Mouse (Mus musculus) heart, postnatal 0 days (tissue): ENCODE results near the gene Smad3. TPM values are rescaled to one million over a fixed set of nuclear protein-coding genes. Genes with fewer than 3 reads are reported as not detected.

ENCODE experiments used
- ATAC-seq: fragments of 200-750 bp; cut with Nextera tagmentation; 2 replicates; pipeline ENCODE4 v1.8.0; 2017; ENCODE audit warnings: low read depth, moderate number of reproducible peaks, moderate library complexity; ENCODE audit not compliant: insufficient read depth
- DNase-seq: peaks from one replicate; pipeline ENCODE4 v3.0.0-alpha.2; 2016; ENCODE audit warnings: low spot score
- H3K27ac ChIP-seq: fragments of 300-500 bp; sonication (generic); 2 replicates; pipeline ENCODE4 v1.5.1; 2014; ENCODE audit warnings: low read depth, mild to moderate bottlenecking
- H3K27me3 ChIP-seq: fragments of 300-500 bp; sonication (generic); 2 replicates; pipeline ENCODE4 v1.6.1; 2014; ENCODE audit warnings: low read length, mixed read lengths; ENCODE audit not compliant: control insufficient read depth, insufficient read depth
- H3K36me3 ChIP-seq: fragments of 300-500 bp; sonication (generic); replicated peaks from 2 replicates; pipeline ENCODE4 v1.6.1; 2014; ENCODE audit warnings: low read length, mixed read lengths; ENCODE audit not compliant: control insufficient read depth, insufficient read depth
- H3K4me1 ChIP-seq: fragments of 300-500 bp; sonication (generic); 2 replicates; pipeline ENCODE4 v1.6.1; 2014; ENCODE audit warnings: antibody characterized with exemption; ENCODE audit not compliant: control insufficient read depth, insufficient read depth
- H3K4me2 ChIP-seq: fragments of 300-500 bp; sonication (generic); 2 replicates; pipeline ENCODE4 v1.6.1; 2014; ENCODE audit warnings: low read depth, mild to moderate bottlenecking, low read length, moderate library complexity
- H3K4me3 ChIP-seq: fragments of 300-500 bp; sonication (generic); 2 replicates; pipeline ENCODE4 v1.5.1; 2014; ENCODE audit warnings: low read depth, low read length
- H3K9ac ChIP-seq: fragments of 300-500 bp; sonication (generic); replicated peaks from 2 replicates; pipeline ENCODE4 v1.6.1; 2014; ENCODE audit warnings: low read depth, low read length, mixed read lengths
- H3K9me3 ChIP-seq: fragments of 300-500 bp; sonication (generic); replicated peaks from 2 replicates; pipeline ENCODE4 v1.6.1; 2016; ENCODE audit warnings: low read length; ENCODE audit not compliant: control insufficient read depth
- CTCF ChIP-seq: IDR thresholded peaks from 2 replicates; pipeline ENCODE4 v1.5.1; 2016; ENCODE audit warnings: antibody characterized with exemption, control low read depth, low read depth
- EP300 ChIP-seq: IDR thresholded peaks from 2 replicates; pipeline ENCODE4 v1.6.1; 2016; ENCODE audit warnings: antibody characterized with exemption, low read depth
- WGBS: fragments of 180-500 bp; shearing (Covaris S2); extraction: QIAGEN DNeasy Blood & Tissue Kit; methylation state at CpG from one replicate; pipeline ENCODE4 v1.1.7; 2014; 5-methylcytosine and 5-hydroxymethylcytosine counted together
- polyA plus RNA-seq: library from polyadenylated mRNA; unstranded; fragments of >200 nt; fragmentation: Nextera tagmentation; extraction: Ambion mirVana; gene quantifications from 2 replicates; pipeline ENCODE4 v1.2.1, GENCODE M21; 2015
- total RNA-seq: library from RNA; depleted of rRNA; stranded (reverse); fragments of >200 nt; gene quantifications from 2 replicates; pipeline ENCODE4 v1.2.3, GENCODE M21; 2014; ENCODE audit warnings: low replicate concordance

The Smad3 gene
- total and polyA plus RNA-seq, 2 experiments from 2014 or later: 6.0 to 30.2 TPM

- WGBS: 59% methylated on average over 5 of the region's 5 CpGs
These were observed 145.8 kb downstream of the Smad3 start for GRCm38 (mm10) chr9:63611967-63612366.

GRCm38 (mm10) chr9:63610841-63611366, 146.9 kb downstream of the Smad3 start:
- no peaks in the 10 kb centered on the region for H3K27me3 ChIP-seq
- ATAC-seq (peak; percentile 74; the same call in 1 of the 2 replicates), DNase-seq (peak; percentile 68)
- TF ChIP-seq CTCF (no peak; the same call in 1 of the 2 replicates), EP300 (peak; percentile 55; the same call in 1 of the 2 replicates)
- no peak overlapping the region; the same call in 1 of the 2 replicates for H3K9ac ChIP-seq
- no peaks in the 10 kb centered on the region for H3K9me3 ChIP-seq
- peak overlapping the region; percentile 81 for H3K27ac ChIP-seq
- peaks cover 39% of the 10 kb centered on the region for H3K4me1 ChIP-seq
- WGBS: 15% methylated on average over 13 of the region's 13 CpGs
- H3K4me3 ChIP-seq: no peak overlapping the region
- H3K36me3 ChIP-seq: no peaks in the 10 kb centered on the region
- H3K4me2 ChIP-seq: peak overlapping the region; percentile 43

More at GRCm38 (mm10) chr9:63611967-63612366, 145.8 kb downstream of the Smad3 start:
- Histone ChIP-seq H3K36me3 (peaks cover 5% of the 10 kb centered on the region), H3K4me3 (no peak overlapping the region), H3K27me3 (no peaks in the 10 kb centered on the region), H3K4me2 (no peak overlapping the region), H3K4me1 (peaks cover 39% of the 10 kb centered on the region), H3K27ac (no peak overlapping the region), H3K9me3 (no peaks in the 10 kb centered on the region), H3K9ac (no peak overlapping the region)
- no peak for TF ChIP-seq CTCF
- TF ChIP-seq EP300: no peak
- no peak for DNase-seq
- no peak for ATAC-seq

- DNase-seq: no peak
- ATAC-seq: no peak
- Histone ChIP-seq H3K27ac (peak overlapping the region; percentile 81; the same call in 1 of the 2 replicates), H3K9me3 (no peaks in the 10 kb centered on the region), H3K27me3 (no peaks in the 10 kb centered on the region), H3K4me1 (peaks cover 43% of the 10 kb centered on the region), H3K4me2 (no peak overlapping the region), H3K36me3 (no peaks in the 10 kb centered on the region), H3K4me3 (no peak overlapping the region), H3K9ac (no peak overlapping the region)
- whole genome bisulfite sequencing: 91% methylated on average over 6 of the region's 6 CpGs
- no peak; the same call in 1 of the 2 replicates for TF ChIP-seq CTCF
- no peak for TF ChIP-seq EP300
These were observed 147.6 kb downstream of the Smad3 start for GRCm38 (mm10) chr9:63610231-63610630.

- ATAC-seq (no peak), DNase-seq (no peak)
- Histone ChIP-seq H3K4me2 (no peak overlapping the region), H3K4me1 (peaks cover 46% of the 10 kb centered on the region), H3K9me3 (no peaks in the 10 kb centered on the region), H3K9ac (no peak overlapping the region), H3K27ac (no peak overlapping the region), H3K27me3 (no peaks in the 10 kb centered on the region), H3K4me3 (no peak overlapping the region), H3K36me3 (no peaks in the 10 kb centered on the region)
- TF ChIP-seq EP300 (no peak), CTCF (no peak)
- 95% methylated on average over 2 of the region's 2 CpGs for WGBS
These were observed 148.0 kb downstream of the Smad3 start for GRCm38 (mm10) chr9:63609776-63610175.

GRCm38 (mm10) chr9:63609246-63609645, 148.5 kb downstream of the Smad3 start:
- peaks cover 49% of the 10 kb centered on the region for H3K4me1 ChIP-seq
- no peak overlapping the region for H3K9ac ChIP-seq
- no peaks in the 10 kb centered on the region for H3K36me3 ChIP-seq
- H3K27me3 ChIP-seq: no peaks in the 10 kb centered on the region
- ATAC-seq: no peak
- H3K27ac ChIP-seq: no peak overlapping the region
- TF ChIP-seq CTCF (no peak), EP300 (no peak)
- no peak overlapping the region for H3K4me3 ChIP-seq
- DNase-seq: no peak
- H3K4me2 ChIP-seq: no peak overlapping the region
- H3K9me3 ChIP-seq: no peaks in the 10 kb centered on the region
- WGBS: 68% methylated on average over 8 of the region's 8 CpGs

- 75% methylated on average over 6 of the region's 6 CpGs for WGBS
- ATAC-seq (no peak), DNase-seq (no peak)
- no peak for TF ChIP-seq EP300
- TF ChIP-seq CTCF: no peak
- no peaks in the 10 kb centered on the region for H3K36me3 ChIP-seq
- H3K9ac ChIP-seq: no peak overlapping the region
- H3K4me2 ChIP-seq: no peak overlapping the region
- no peak overlapping the region for H3K27ac ChIP-seq
- H3K4me3 ChIP-seq: no peak overlapping the region
- no peaks in the 10 kb centered on the region for H3K9me3 ChIP-seq
- H3K4me1 ChIP-seq: peaks cover 53% of the 10 kb centered on the region
- no peaks in the 10 kb centered on the region for H3K27me3 ChIP-seq
These were observed 149.8 kb downstream of the Smad3 start for GRCm38 (mm10) chr9:63608006-63608405.
